Mouse (Mus musculus) cerebellum, adult 11-12 months (tissue): ENCODE measurements around the gene Dhodh.

Experiments used
- DNase-seq: peaks from one replicate; pipeline ENCODE4 v3.0.0; 2022

Gene Dhodh

GRCm38 (mm10) chr8:109584830-109585229 lies 23.6 kb downstream of the Dhodh start:
- DNase-seq, result no peak

GRCm38 (mm10) chr8:109584293-109584692 lies 24.2 kb downstream of the Dhodh start:
- DNase-seq, result no peak

- DNase-seq, result no peak
These were observed 29.6 kb downstream of the Dhodh start, which contains the start of gene Hp for GRCm38 (mm10) chr8:109578900-109579301. Gene Hp (minus strand): TSS chr8:109579172.

- DNase-seq, result no peak
These were observed 32.2 kb downstream of the Dhodh start for GRCm38 (mm10) chr8:109576311-109576710.

DNA sequence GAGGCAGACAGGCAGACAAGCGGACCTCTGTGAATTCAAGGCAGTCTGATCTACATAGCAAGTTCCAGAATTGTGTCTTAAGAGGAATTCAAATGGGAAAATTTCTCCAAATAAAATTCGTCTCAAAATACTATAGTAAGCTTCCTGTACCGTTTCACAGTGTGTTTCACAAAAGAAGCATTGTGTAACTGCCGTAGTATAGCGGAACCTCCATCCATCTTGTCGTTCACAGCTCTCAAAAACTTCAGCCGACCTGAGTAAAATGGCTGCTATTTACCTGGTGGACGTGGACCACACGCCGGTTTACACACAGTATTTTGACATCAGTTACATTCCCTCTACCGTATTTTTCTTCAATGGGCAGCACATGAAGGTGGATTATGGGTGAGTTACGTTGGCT lies 37.3 kb downstream of the Dhodh start:
- no peak for DNase-seq

GRCm38 (mm10) chr8:109565498-109566333 lies 42.8 kb downstream of the Dhodh start, which contains the start of the genes Dhx38 and Txnl4b:
Gene Dhx38 (minus strand): TSS chr8:109565861.
Gene Txnl4b (plus strand): TSS chr8:109565892.
- DNase-seq, result peak; percentile 100

- no peak for DNase-seq
These were observed 43.7 kb downstream of the Dhodh start for GRCm38 (mm10) chr8:109564766-109565165.

DNA sequence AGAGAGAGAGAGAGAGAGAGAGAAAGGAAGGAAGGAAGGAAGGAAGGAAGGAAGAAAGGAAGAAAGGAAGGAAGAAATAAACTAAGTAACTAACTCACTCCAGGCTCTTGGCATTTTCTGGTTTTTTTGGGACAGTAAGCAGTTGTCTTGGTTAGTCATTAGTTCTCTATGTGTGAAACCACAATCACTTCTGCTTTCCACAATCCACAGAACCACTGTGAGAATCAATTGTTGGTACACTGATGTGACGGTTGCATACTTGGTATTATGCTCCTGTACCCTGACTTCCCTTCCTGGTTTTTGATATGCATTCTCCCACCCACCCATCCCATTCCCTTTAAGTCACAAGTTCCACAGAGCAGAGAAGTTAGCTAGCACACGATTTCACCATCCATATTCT lies 44.6 kb downstream of the Dhodh start:
- DNase-seq, result no peak

DNA sequence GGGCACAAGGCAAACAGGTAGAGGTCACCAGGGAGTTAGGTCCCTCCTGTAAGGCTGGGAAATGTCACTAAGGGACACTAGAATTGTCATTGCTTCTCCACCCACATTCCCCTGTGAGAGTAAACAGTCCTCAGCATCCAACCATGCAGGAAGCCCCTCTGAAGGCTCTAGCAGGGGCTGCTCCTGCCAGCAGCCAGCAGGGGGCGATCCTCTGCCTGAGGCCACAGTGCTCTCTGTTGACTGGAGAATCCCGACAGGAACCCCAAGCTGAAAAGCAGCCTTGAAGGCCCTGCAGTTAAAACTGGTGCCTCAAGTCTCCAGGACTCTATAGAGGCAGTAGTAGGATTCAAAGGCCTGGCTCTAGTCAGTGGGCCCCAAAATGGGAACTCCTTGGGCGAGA lies 56.8 kb downstream of the Dhodh start:
- DNase-seq, result no peak

DNA sequence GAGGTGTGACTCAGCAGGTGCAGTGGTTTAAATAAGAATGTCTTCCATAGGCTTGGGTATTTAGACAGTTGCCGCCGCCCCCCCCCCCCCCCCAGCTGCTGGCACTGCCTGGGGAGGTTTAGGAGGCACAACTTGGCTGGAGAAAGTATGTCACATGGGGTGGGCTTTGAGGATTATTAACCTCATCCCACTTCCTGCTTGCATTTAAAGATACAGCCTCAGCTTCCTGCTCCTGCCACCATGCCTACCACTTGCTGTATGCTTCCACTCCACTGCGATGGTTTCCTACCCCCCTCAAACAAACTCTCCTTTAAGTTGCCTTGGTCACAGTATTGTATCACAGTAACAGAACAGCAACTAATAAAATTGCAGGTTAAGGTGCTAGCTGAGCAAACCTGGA lies 64.4 kb downstream of the Dhodh start:
- DNase-seq, result no peak

- no peak for DNase-seq
These were observed 65.5 kb downstream of the Dhodh start for GRCm38 (mm10) chr8:109542748-109543519.

DNA sequence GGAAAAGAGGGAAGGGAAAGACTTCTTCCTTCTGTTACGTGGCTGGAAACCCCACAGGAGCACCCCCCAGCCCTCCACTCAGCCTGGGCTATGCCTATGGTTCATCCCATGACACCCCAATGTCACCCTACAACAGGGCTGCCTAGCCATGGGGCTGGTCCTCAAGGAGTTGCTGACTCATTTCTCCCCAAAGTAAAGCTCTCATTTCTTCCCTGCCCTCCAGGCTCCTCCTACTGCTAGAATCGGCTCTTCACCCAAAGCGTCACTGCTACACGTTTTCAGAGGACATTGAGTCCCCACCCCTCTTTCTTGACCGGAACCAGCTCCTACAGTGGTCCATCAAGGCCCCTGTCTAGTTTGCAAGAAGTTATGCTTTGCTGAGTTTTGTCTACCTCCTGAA lies 66.3 kb downstream of the Dhodh start:
- DNase-seq, result no peak
